Mouse (Mus musculus): ENCODE results near the gene Akap6. TPM values are rescaled to one million over a fixed set of nuclear protein-coding genes. Genes with fewer than 3 reads are reported as not detected.

Akap6 gene
- total and polyA plus RNA-seq, 3 experiments = 0.12 to 0.42 (median 0.33) TPM

GRCm38 (mm10) chr12:53065031-53065785, 366.0 kb downstream of the Akap6 start:
- Histone ChIP-seq H3K27ac (ENCODE audit: insufficient read depth, low read depth) (no peak overlapping the region), H3K4me2 (ENCODE audit: insufficient read depth, low read depth, poor library complexity, severe bottlenecking) (no peak overlapping the region), H3K4me3 (replicated peaks in 1 of 3; ENCODE audit: low read depth in 2 of 3, low read length in 2 of 3, poor library complexity in 1 of 3) (no peak overlapping the region), H3K9me3 (replicated peaks; ENCODE audit: low read length) (no peaks in the 10 kb centered on the region), H3K36me3 (replicated peaks in 1 of 2; ENCODE audit: control insufficient read depth in 1 of 2, insufficient read depth in 1 of 2, low read length in 1 of 2) (no peaks in the 10 kb centered on the region), H3K79me2 (replicated peaks; ENCODE audit: control insufficient read depth, extremely low read depth, insufficient read depth, poor library complexity, severe bottlenecking) (no peaks in the 10 kb centered on the region), H3K4me1 (ENCODE audit: control insufficient read depth in 1 of 2, insufficient read depth in 2 of 2) (peaks cover 0 to 5% of the 10 kb centered on the region in 2 experiments; a peak in 1 of 4 replicates), H3K27me3 (replicated peaks) (no peaks in the 10 kb centered on the region), H3K9ac (ENCODE audit: insufficient read depth, low read depth) (no peak overlapping the region)
- in situ Hi-C loops (cut with MboI; ENCODE audit: low pct_ligation_motif_present, low pct_unique_long_range_greater_than_20kb, low sequenced_read_pairs) = no loop called here
- DNase-seq (ENCODE audit: extremely low read depth) = no peak
- TF ChIP-seq MAX (IDR thresholded peaks at IDR 0.05; ENCODE audit: low read length) (no peak), E2F4 (IDR thresholded peaks at IDR 0.05; ENCODE audit: insufficient replicate concordance, low read depth, low read length) (no peak), KAT2A (IDR thresholded peaks at IDR 0.05; ENCODE audit: insufficient replicate concordance, low read length) (no peak), ZKSCAN1 (IDR thresholded peaks at IDR 0.05; ENCODE audit: borderline replicate concordance, low read depth, low read length) (no peak), RAD21 (IDR thresholded peaks at IDR 0.05; ENCODE audit: low read depth, low read length) (no peak), MXI1 (IDR thresholded peaks at IDR 0.05; ENCODE audit: low read depth, low read length) (no peak), NELFE (IDR thresholded peaks at IDR 0.05; ENCODE audit: low read depth, low read length) (no peak), ETS1 (conservative IDR thresholded peaks at IDR 0.05; ENCODE audit: low read depth, low read length) (no peak), JUND (conservative IDR thresholded peaks at IDR 0.05; ENCODE audit: low read depth, low read length) (no peak), TBP (conservative IDR thresholded peaks at IDR 0.05; ENCODE audit: low read depth, low read length) (no peak), MAZ (IDR thresholded peaks at IDR 0.05; ENCODE audit: low read depth, low read length) (no peak), ZNF384 (IDR thresholded peaks at IDR 0.05; ENCODE audit: low read depth, low read length) (no peak), CTCF (conservative IDR thresholded peaks at IDR 0.05 in 1 of 2, IDR thresholded peaks at IDR 0.05 in 1 of 2; ENCODE audit: low read depth in 2 of 2, low read length in 2 of 2) (no peak), ELF1 (IDR thresholded peaks at IDR 0.05; ENCODE audit: low read depth, low read length) (no peak), NRF1 (IDR thresholded peaks at IDR 0.05; ENCODE audit: low read depth, low read length) (no peak), SMC3 (IDR thresholded peaks at IDR 0.05; ENCODE audit: low read depth, low read length) (no peak), BHLHE40 (IDR thresholded peaks at IDR 0.05; ENCODE audit: low read depth, low read length) (no peak)
- dilution Hi-C loops (cut with MboI; ENCODE audit: extremely low pct_ligation_motif_present, extremely low pct_unique_long_range_greater_than_20kb, low sequenced_read_pairs) = no loop called here

DNA sequence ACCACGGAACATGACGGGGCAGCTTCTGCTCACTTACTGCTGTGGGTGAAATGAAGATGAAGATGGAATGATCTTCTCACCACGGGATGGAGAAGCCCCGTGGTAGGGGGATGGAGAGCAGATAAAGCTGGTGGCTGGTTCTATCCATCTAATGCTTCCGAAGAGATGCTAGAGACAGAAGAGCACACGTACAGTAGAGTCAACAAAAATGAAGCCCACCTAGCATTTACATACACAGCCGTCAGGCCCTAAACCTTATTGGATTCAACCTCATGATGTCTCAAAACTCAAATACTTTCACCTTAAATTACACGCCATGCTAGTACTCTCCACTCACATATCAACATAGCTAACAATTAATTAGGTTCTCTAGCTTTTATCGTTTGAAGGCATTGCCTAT, 367.1 kb downstream of the Akap6 start:
- Histone ChIP-seq H3K27ac (ENCODE audit: insufficient read depth, low read depth) (no peak overlapping the region), H3K4me1 (ENCODE audit: control insufficient read depth in 1 of 2, insufficient read depth in 2 of 2) (peaks cover 0 to 5% of the 10 kb centered on the region in 2 experiments; a peak in 1 of 4 replicates), H3K4me3 (replicated peaks in 1 of 3; ENCODE audit: low read depth in 2 of 3, low read length in 2 of 3, poor library complexity in 1 of 3) (no peak overlapping the region), H3K79me2 (replicated peaks; ENCODE audit: control insufficient read depth, extremely low read depth, insufficient read depth, poor library complexity, severe bottlenecking) (no peaks in the 10 kb centered on the region), H3K9ac (ENCODE audit: insufficient read depth, low read depth) (no peak overlapping the region), H3K36me3 (replicated peaks in 1 of 2; ENCODE audit: control insufficient read depth in 1 of 2, insufficient read depth in 1 of 2, low read length in 1 of 2) (no peaks in the 10 kb centered on the region), H3K4me2 (ENCODE audit: insufficient read depth, low read depth, poor library complexity, severe bottlenecking) (no peak overlapping the region), H3K27me3 (replicated peaks) (no peaks in the 10 kb centered on the region), H3K9me3 (replicated peaks; ENCODE audit: low read length) (no peaks in the 10 kb centered on the region)
- no peak for DNase-seq (ENCODE audit: extremely low read depth)
- in situ Hi-C loops (cut with MboI; ENCODE audit: low pct_ligation_motif_present, low pct_unique_long_range_greater_than_20kb, low sequenced_read_pairs) (no loop called here), dilution Hi-C loops (cut with MboI; ENCODE audit: extremely low pct_ligation_motif_present, extremely low pct_unique_long_range_greater_than_20kb, low sequenced_read_pairs) (no loop called here)
- TF ChIP-seq NRF1 (IDR thresholded peaks at IDR 0.05; ENCODE audit: low read depth, low read length) (no peak), NELFE (IDR thresholded peaks at IDR 0.05; ENCODE audit: low read depth, low read length) (no peak), MAFK (IDR thresholded peaks at IDR 0.05; ENCODE audit: insufficient replicate concordance, low read length) (no peak)
